Mouse (Mus musculus) neural tube, embryonic 14.5 days (tissue): ENCODE results near the gene Atg9b. TPM values are rescaled to one million over a fixed set of nuclear protein-coding genes. Genes with fewer than 3 reads are reported as not detected.

Experiments used
- ATAC-seq: fragments of 200-750 bp; cut with Nextera tagmentation; 2 replicates; pipeline ENCODE4 v1.8.0; 2017; ENCODE audit warnings: low read depth, mild to moderate bottlenecking, moderate TSS enrichment, moderate library complexity
- H3K27ac ChIP-seq: fragments of 300-500 bp; sonication (generic); 2 replicates; pipeline ENCODE4 v1.5.1; 2014; ENCODE audit warnings: low read depth, mild to moderate bottlenecking, control low read depth, low read length, moderate library complexity, mixed read lengths
- H3K27me3 ChIP-seq: fragments of 300-500 bp; sonication (generic); 2 replicates; pipeline ENCODE4 v1.6.1; 2014; ENCODE audit warnings: low read length; ENCODE audit not compliant: control insufficient read depth, insufficient read depth
- H3K36me3 ChIP-seq: fragments of 300-500 bp; sonication (generic); 2 replicates; pipeline ENCODE4 v1.6.1; 2014; ENCODE audit warnings: low read length, mixed read lengths; ENCODE audit not compliant: control insufficient read depth, insufficient read depth
- H3K4me1 ChIP-seq: fragments of 300-500 bp; sonication (generic); 2 replicates; pipeline ENCODE4 v1.6.1; 2014; ENCODE audit warnings: low read length; ENCODE audit not compliant: control insufficient read depth, insufficient read depth
- H3K4me2 ChIP-seq: fragments of 300-500 bp; sonication (generic); 2 replicates; pipeline ENCODE4 v1.6.1; 2014; ENCODE audit warnings: mild to moderate bottlenecking, low read depth, low read length, control low read depth
- H3K4me3 ChIP-seq: fragments of 300-500 bp; sonication (generic); 2 replicates; pipeline ENCODE4 v1.5.1; 2014; ENCODE audit warnings: low read depth, low read length, control low read depth, mixed read lengths
- H3K9ac ChIP-seq: fragments of 300-500 bp; sonication (generic); replicated peaks from 2 replicates; pipeline ENCODE4 v1.6.1; 2014; ENCODE audit warnings: low read depth, mild to moderate bottlenecking, control low read depth, low read length, mixed read lengths
- H3K9me3 ChIP-seq: fragments of 300-500 bp; sonication (generic); 2 replicates; pipeline ENCODE4 v1.6.1; 2016; ENCODE audit warnings: low read length; ENCODE audit not compliant: control insufficient read depth
- WGBS: fragments of 180-500 bp; shearing (Covaris S2); extraction: QIAGEN DNeasy Blood & Tissue Kit; methylation state at CpG from one replicate; pipeline ENCODE4 v1.1.7; 2014; 5-methylcytosine and 5-hydroxymethylcytosine counted together
- polyA plus RNA-seq: library from polyadenylated mRNA; unstranded; fragments of >200 nt; fragmentation: Nextera tagmentation; extraction: Ambion mirVana; gene quantifications from 2 replicates; pipeline ENCODE4 v1.2.1, GENCODE M21; 2014

Gene Atg9b
- 2.0 and 2.2 TPM in 2 replicates for polyA plus RNA-seq

GRCm38 (mm10) chr5:24391864-24392263, at the start of gene Atg9b:
Gene Atg9b, minus strand, starts transcription at chr5:24392143.
- peaks cover 18% of the 10 kb centered on the region for H3K4me1 ChIP-seq
- H3K27me3 ChIP-seq, result no peaks in the 10 kb centered on the region; the same call in 1 of the 2 replicates
- no peaks in the 10 kb centered on the region for H3K9me3 ChIP-seq
- no peak within 1 kb of the TSS for H3K27ac ChIP-seq
- WGBS, result 82% methylated on average over 7 of the region's 7 CpGs
- no peak for ATAC-seq
- H3K4me3 ChIP-seq, result no peak within 1 kb of the TSS
- no peak within 1 kb of the TSS for H3K4me2 ChIP-seq
- no peak within 1 kb of the TSS for H3K9ac ChIP-seq
- no peaks in the 10 kb centered on the region for H3K36me3 ChIP-seq

- H3K9ac ChIP-seq, result no peak overlapping the region
- peaks cover 15% of the 10 kb centered on the region for H3K4me1 ChIP-seq
- H3K27me3 ChIP-seq, result no peaks in the 10 kb centered on the region
- 95% methylated on average over 8 of the region's 8 CpGs for WGBS
- no peak overlapping the region for H3K4me3 ChIP-seq
- no peak overlapping the region for H3K4me2 ChIP-seq
- peaks cover 15% of the 10 kb centered on the region for H3K36me3 ChIP-seq
- no peak overlapping the region for H3K27ac ChIP-seq
- H3K9me3 ChIP-seq, result no peaks in the 10 kb centered on the region
- ATAC-seq, result no peak
Observed at GRCm38 (mm10) chr5:24441187-24441586, 49.2 kb upstream of the Atg9b start.

- H3K4me3 ChIP-seq, result no peak overlapping the region
- no peak for ATAC-seq
- WGBS, result 91% methylated on average over 8 of the region's 8 CpGs
Observed at GRCm38 (mm10) chr5:24433993-24434392, 42.0 kb upstream of the Atg9b start.

DNA sequence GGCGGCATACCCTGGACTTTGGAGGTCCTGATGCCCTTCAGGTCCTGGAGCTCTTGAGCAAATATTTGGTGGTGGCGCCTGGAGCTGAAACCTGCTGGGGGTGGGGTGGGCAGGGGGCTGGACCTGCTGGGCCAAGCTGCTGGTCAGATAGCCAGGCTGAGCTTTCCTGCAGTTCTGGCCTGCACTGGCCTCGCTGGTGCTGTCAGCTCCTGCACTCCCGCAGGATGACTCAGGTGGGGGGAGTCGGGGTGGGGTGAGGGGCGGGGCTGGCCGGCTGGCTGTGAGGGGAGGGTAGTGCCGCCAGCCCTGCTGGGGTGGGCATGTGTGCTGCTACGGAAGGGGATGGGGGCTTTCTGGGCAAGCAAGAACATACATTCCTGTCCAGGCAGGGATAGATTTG, 36.7 kb upstream of the Atg9b start:
- H3K4me3 ChIP-seq, result no peak overlapping the region
- no peak for ATAC-seq
- no peaks in the 10 kb centered on the region for H3K27me3 ChIP-seq
- WGBS, result 19% methylated on average over 9 of the region's 9 CpGs
- H3K9ac ChIP-seq, result no peak overlapping the region
- H3K9me3 ChIP-seq, result no peaks in the 10 kb centered on the region
- H3K27ac ChIP-seq, result no peak overlapping the region
- H3K4me2 ChIP-seq, result no peak overlapping the region
- H3K4me1 ChIP-seq, result peaks cover 19% of the 10 kb centered on the region; the same call in 1 of the 2 replicates
- H3K36me3 ChIP-seq, result peaks cover 18% of the 10 kb centered on the region; the same call in 1 of the 2 replicates

More at GRCm38 (mm10) chr5:24433993-24434392, 42.0 kb upstream of the Atg9b start:
- Histone ChIP-seq H3K4me2 (no peak overlapping the region), H3K36me3 (peaks cover 22% of the 10 kb centered on the region), H3K27ac (no peak overlapping the region), H3K4me1 (no peaks in the 10 kb centered on the region), H3K27me3 (no peaks in the 10 kb centered on the region), H3K9me3 (no peaks in the 10 kb centered on the region), H3K9ac (no peak overlapping the region)

GRCm38 (mm10) chr5:24427981-24428402, 36.0 kb upstream of the Atg9b start:
- no peak overlapping the region for H3K27ac ChIP-seq
- no peak overlapping the region for H3K9ac ChIP-seq
- WGBS, result 8% methylated on average over 15 of the region's 15 CpGs
- no peak for ATAC-seq
- H3K36me3 ChIP-seq, result peaks cover 18% of the 10 kb centered on the region; the same call in 1 of the 2 replicates
- H3K9me3 ChIP-seq, result no peaks in the 10 kb centered on the region
- no peak overlapping the region for H3K4me3 ChIP-seq
- H3K4me1 ChIP-seq, result peaks cover 20% of the 10 kb centered on the region; the same call in 1 of the 2 replicates
- H3K27me3 ChIP-seq, result no peaks in the 10 kb centered on the region
- H3K4me2 ChIP-seq, result no peak overlapping the region

- peaks cover 26% of the 10 kb centered on the region; the same call in 1 of the 2 replicates for H3K4me1 ChIP-seq
- H3K4me2 ChIP-seq, result no peak overlapping the region
- 17% methylated on average over 12 of the region's 12 CpGs for WGBS
Observed at GRCm38 (mm10) chr5:24427285-24427633, 35.3 kb upstream of the Atg9b start.

GRCm38 (mm10) chr5:24426556-24427284, 34.8 kb upstream of the Atg9b start:
- Histone ChIP-seq H3K36me3 (peaks cover 12% of the 10 kb centered on the region; the same call in 1 of the 2 replicates), H3K9me3 (no peaks in the 10 kb centered on the region), H3K4me1 (peaks cover 26% of the 10 kb centered on the region; the same call in 1 of the 2 replicates), H3K27me3 (no peaks in the 10 kb centered on the region), H3K4me2 (peak overlapping the region; percentile 83; the same call in 1 of the 2 replicates), H3K9ac (no peak overlapping the region), H3K27ac (no peak overlapping the region), H3K4me3 (no peak overlapping the region)
- WGBS, result 8% methylated on average over 9 of the region's 9 CpGs
- ATAC-seq, result no peak

More at GRCm38 (mm10) chr5:24427285-24427633, 35.3 kb upstream of the Atg9b start:
- no peak overlapping the region for H3K4me3 ChIP-seq
- no peaks in the 10 kb centered on the region for H3K9me3 ChIP-seq
- no peak overlapping the region for H3K9ac ChIP-seq
- no peaks in the 10 kb centered on the region for H3K27me3 ChIP-seq
- ATAC-seq, result no peak
- peaks cover 15% of the 10 kb centered on the region; the same call in 1 of the 2 replicates for H3K36me3 ChIP-seq
- H3K27ac ChIP-seq, result no peak overlapping the region

DNA sequence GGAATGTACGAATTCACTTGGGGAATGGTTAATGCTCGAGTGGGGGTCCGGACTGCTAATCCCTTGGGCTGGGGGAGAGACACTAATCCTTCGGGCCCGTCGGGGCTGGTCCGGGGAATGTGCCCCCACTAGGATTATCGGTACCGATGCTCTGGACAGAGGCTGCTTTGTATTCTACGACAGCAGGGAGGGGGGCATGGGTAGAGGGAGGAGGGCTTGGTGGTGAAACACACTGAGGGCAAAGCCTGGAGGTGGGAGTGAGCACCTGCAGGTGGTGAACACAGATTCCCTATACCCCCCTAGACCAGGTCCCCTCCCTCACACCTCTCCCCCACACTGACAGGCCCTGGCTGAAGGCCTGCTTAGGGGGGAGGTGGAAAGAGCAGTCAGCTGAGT, 34.1 kb upstream of the Atg9b start:
- peak overlapping the region; percentile 39; the same call in 1 of the 2 replicates for H3K9ac ChIP-seq
- no peaks in the 10 kb centered on the region for H3K9me3 ChIP-seq
- peaks cover 7% of the 10 kb centered on the region; the same call in 1 of the 2 replicates for H3K36me3 ChIP-seq
- peak overlapping the region; percentile 52; the same call in 1 of the 2 replicates for H3K4me3 ChIP-seq
- no peak for ATAC-seq
- H3K27ac ChIP-seq, result no peak overlapping the region
- H3K4me1 ChIP-seq, result peaks cover 26% of the 10 kb centered on the region; the same call in 1 of the 2 replicates
- H3K4me2 ChIP-seq, result peak overlapping the region; percentile 83
- no peaks in the 10 kb centered on the region for H3K27me3 ChIP-seq
- WGBS, result 1% methylated on average over 10 of the region's 10 CpGs

DNA sequence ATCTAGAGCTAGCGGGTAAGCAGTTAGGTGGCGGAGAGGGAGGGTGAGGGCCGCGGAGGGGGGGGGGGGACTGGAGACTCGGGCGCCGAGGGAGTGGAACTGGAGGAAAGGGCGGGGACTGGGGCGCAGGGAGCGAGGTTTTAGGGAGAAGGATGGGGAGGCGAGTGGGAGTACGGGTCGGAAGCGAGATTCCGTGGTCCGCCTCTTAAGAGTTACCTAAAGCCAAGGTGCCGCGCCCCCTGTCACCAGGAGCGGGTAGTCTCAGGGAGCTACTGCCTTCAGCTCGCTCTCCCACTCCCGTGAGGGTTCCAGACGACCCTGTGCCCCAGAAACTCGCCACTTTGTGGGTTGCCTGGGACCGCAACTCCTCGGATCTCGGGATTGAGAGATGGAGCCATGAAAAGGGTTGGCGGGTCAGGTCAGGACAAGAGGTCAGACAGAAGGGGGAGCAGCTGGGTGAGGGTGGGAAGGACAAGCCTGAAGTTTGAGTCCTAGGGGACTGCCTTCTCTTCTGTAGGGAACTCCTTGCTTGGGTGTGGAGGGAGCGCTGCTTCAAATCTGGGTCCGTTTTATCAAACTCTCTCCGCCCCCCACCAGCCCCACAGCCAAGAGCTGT, 33.6 kb upstream of the Atg9b start:
- no peak for ATAC-seq
- Histone ChIP-seq H3K4me2 (peak overlapping the region; percentile 83), H3K4me3 (peak overlapping the region; percentile 52), H3K27ac (no peak overlapping the region), H3K36me3 (peaks cover 2% of the 10 kb centered on the region; the same call in 1 of the 2 replicates), H3K9ac (peak overlapping the region; percentile 39), H3K4me1 (peaks cover 26% of the 10 kb centered on the region; the same call in 1 of the 2 replicates), H3K27me3 (no peaks in the 10 kb centered on the region), H3K9me3 (no peaks in the 10 kb centered on the region)
- under 1% methylated on average over 26 of the region's 30 CpGs for WGBS
